13 mouse cellular contexts compared by ENCODE assay signal in the genomic region with DNA sequence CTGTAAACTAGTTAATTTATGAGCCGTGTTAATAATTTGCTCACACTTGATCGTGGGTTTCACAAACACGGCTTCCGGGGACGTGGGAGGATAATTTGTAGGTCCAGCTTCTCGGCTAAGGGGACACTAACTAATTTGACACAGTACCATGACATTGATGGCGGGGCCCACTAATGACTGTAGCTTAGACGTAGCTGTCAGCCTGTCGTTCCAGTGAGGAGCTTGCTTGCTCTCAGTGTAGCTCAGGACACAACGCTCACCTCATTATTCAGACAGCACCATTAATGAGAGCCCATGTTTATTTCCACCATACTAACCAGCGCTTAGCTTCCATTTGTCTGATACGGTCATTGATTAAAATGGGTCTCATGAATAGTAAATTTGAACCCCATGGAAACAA.
"Had no signal": no experiment of that assay in that cellular context is flagged by ENCODE, and none has a peak within 500 bp of the region (broad histone marks: within the 10 kb centered on the region; RNA-seq: fewer than 3 reads in every experiment).

No protein-coding gene starts in this region.

- H3K27me3 ChIP-seq: kidney, embryonic 15.5 days; liver, embryonic 15.5 days; midbrain, embryonic 15.5 days; neural tube, embryonic 13.5 days had no signal

- H3K27ac ChIP-seq: kidney, embryonic 15.5 days; left cerebral cortex, adult 2 months; limb, embryonic 10.5 days; liver, embryonic 15.5 days; midbrain, embryonic 15.5 days; neural tube, embryonic 13.5 days had no signal

- H3K4me3 ChIP-seq: kidney, embryonic 15.5 days; left cerebral cortex, adult 2 months; limb, embryonic 10.5 days; liver, embryonic 15.5 days; midbrain, embryonic 15.5 days; neural tube, embryonic 13.5 days had no signal

- H3K4me2 ChIP-seq: kidney, embryonic 15.5 days; liver, embryonic 11.5 days; liver, embryonic 15.5 days; midbrain, embryonic 15.5 days; neural tube, embryonic 13.5 days had no signal

- H3K4me1 ChIP-seq: liver, embryonic 15.5 days had no signal

- H3K9me3 ChIP-seq: kidney, embryonic 15.5 days; limb, embryonic 10.5 days; liver, embryonic 15.5 days; midbrain, embryonic 15.5 days; neural tube, embryonic 13.5 days had no signal

- DNase-seq: kidney, postnatal 14 days; lung, adult 2 months; lung, postnatal 36 days; thymus, adult 18-20 months; thymus, postnatal 14 days had no signal

- H3K9ac ChIP-seq: kidney, embryonic 15.5 days; liver, embryonic 15.5 days; midbrain, embryonic 15.5 days; neural tube, embryonic 13.5 days had no signal

- H3K36me3 ChIP-seq: limb, embryonic 10.5 days; liver, embryonic 15.5 days; midbrain, embryonic 15.5 days; neural tube, embryonic 13.5 days had no signal

- ATAC-seq: lung, postnatal 0 days; midbrain, embryonic 15.5 days had no signal
